Mouse (Mus musculus): Measurements from ENCODE around the gene Gm21974. TPM values are rescaled to one million over a fixed set of nuclear protein-coding genes. Genes with fewer than 3 reads are reported as not detected.
A peak's percentile ranks its signal among the peaks of the same experiment; 100 is the strongest.
"Not testable (repeated sequence)": the region's sequence is repeated elsewhere in the genome, so short reads cannot be mapped to it uniquely, and the experiment has no call there.

Gene Gm21974
- total RNA-seq, 2 experiments from 2014 or later: not detected

- ATAC-seq (replicated peaks; ENCODE audit: low FRiP score, low TSS enrichment, poor library complexity, severe bottlenecking): peak; percentile 37
Measured at GRCm38 (mm10) chr7:127840886-127841285, 54.4 kb downstream of the Gm21974 start.

DNA sequence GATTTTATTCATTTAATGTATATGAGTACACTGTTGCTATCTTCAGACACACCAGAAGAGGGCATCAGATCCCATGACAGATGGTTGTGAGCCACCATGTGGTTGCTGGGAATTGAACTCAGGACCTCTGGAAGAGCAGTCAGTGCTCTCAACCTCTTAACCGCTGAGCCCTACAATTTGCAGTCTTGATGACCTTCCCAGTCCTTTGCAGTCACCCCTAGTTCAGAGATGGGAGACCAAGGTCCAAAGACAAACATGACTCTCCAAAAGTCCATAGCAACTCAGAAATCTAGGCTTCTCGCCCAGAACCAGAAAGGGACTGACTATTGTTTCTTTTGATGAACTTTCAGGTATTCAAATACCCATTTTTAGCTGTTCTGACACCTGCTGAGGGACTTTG, 55.2 kb downstream of the Gm21974 start:
- ATAC-seq (replicated peaks; ENCODE audit: low FRiP score, low TSS enrichment, poor library complexity, severe bottlenecking): not testable (repeated sequence)

- ATAC-seq (replicated peaks; ENCODE audit: low FRiP score, low TSS enrichment, poor library complexity, severe bottlenecking): not testable (repeated sequence)
Measured at GRCm38 (mm10) chr7:127837878-127838277, 57.4 kb downstream of the Gm21974 start.

- no peak for ATAC-seq (replicated peaks; ENCODE audit: low FRiP score, low TSS enrichment, poor library complexity, severe bottlenecking)
Measured at GRCm38 (mm10) chr7:127837473-127837872, 57.8 kb downstream of the Gm21974 start.

Other genes with a start within 250 kb of the Gm21974 start
- gene Bcl7c, start 186.5 kb downstream of the Gm21974 start, total RNA-seq (2014; fragmentation: Nextera tagmentation): 84.1 and 94.3 TPM in 2 replicates
- gene Bcl7c, start 186.5 kb downstream of the Gm21974 start, total RNA-seq (2017): 51.3 and 61.0 TPM in 2 replicates
- 4.2 and 5.5 TPM in 2 replicates for gene Ctf1, start 182.7 kb downstream of the Gm21974 start, total RNA-seq (2014; fragmentation: Nextera tagmentation)
- gene Ctf1, start 182.7 kb downstream of the Gm21974 start, total RNA-seq (2017): 1.9 and 3.0 TPM in 2 replicates
- gene Ctf2, start 163.3 kb downstream of the Gm21974 start, total RNA-seq (2014; fragmentation: Nextera tagmentation): not detected in 2 replicates
- not detected in 2 replicates for gene Ctf2, start 163.3 kb downstream of the Gm21974 start, total RNA-seq (2017)
- 11.6 and 14.2 TPM in 2 replicates for gene Fbxl19, start 150.9 kb downstream of the Gm21974 start, total RNA-seq (2014; fragmentation: Nextera tagmentation)
- 12.2 and 12.5 TPM in 2 replicates for gene Fbxl19, start 150.9 kb downstream of the Gm21974 start, total RNA-seq (2017)
- 23.4 and 29.5 TPM in 2 replicates for gene Orai3, start 125.6 kb downstream of the Gm21974 start, total RNA-seq (2014; fragmentation: Nextera tagmentation)
- 21.0 and 22.9 TPM in 2 replicates for gene Orai3, start 125.6 kb downstream of the Gm21974 start, total RNA-seq (2017)
- gene Setd1a, start 118.8 kb downstream of the Gm21974 start, total RNA-seq (2014; fragmentation: Nextera tagmentation): 83.0 and 94.4 TPM in 2 replicates
- 10.6 and 19.5 TPM in 2 replicates for gene Setd1a, start 118.8 kb downstream of the Gm21974 start, total RNA-seq (2017)
- gene Gm49388, start 109.8 kb downstream of the Gm21974 start, total RNA-seq (2014; fragmentation: Nextera tagmentation): 1.0 TPM in 1 of 2 replicates, not detected in the other
- gene Gm49388, start 109.8 kb downstream of the Gm21974 start, total RNA-seq (2017): 0.85 TPM in 1 of 2 replicates, not detected in the other
- 38.9 and 56.1 TPM in 2 replicates for gene Hsd3b7, start 94.8 kb downstream of the Gm21974 start, total RNA-seq (2014; fragmentation: Nextera tagmentation)
- 16.8 and 60.3 TPM in 2 replicates for gene Hsd3b7, start 94.8 kb downstream of the Gm21974 start, total RNA-seq (2017)
- 67.0 and 84.7 TPM in 2 replicates for gene Stx4a, start 71.2 kb downstream of the Gm21974 start, total RNA-seq (2014; fragmentation: Nextera tagmentation)
- gene Stx4a, start 71.2 kb downstream of the Gm21974 start, total RNA-seq (2017): 31.5 and 44.7 TPM in 2 replicates
- gene Stx1b, start 70.9 kb downstream of the Gm21974 start, total RNA-seq (2014; fragmentation: Nextera tagmentation): 0.10 and 3.0 TPM in 2 replicates
- gene Stx1b, start 70.9 kb downstream of the Gm21974 start, total RNA-seq (2017): 0.19 and 4.3 TPM in 2 replicates
- 32.4 and 38.3 TPM in 2 replicates for gene Zfp646, start 19.2 kb downstream of the Gm21974 start, total RNA-seq (2014; fragmentation: Nextera tagmentation)
- 36.9 and 43.3 TPM in 2 replicates for gene Zfp646, start 19.2 kb downstream of the Gm21974 start, total RNA-seq (2017)
- gene Zfp668, start 18.6 kb downstream of the Gm21974 start, total RNA-seq (2014; fragmentation: Nextera tagmentation): 9.3 and 12.8 TPM in 2 replicates
- gene Zfp668, start 18.6 kb downstream of the Gm21974 start, total RNA-seq (2017): 2.3 and 2.8 TPM in 2 replicates
- gene Prss53, start 4.5 kb downstream of the Gm21974 start, total RNA-seq (2014; fragmentation: Nextera tagmentation): 0.81 TPM in 1 of 2 replicates, not detected in the other
- gene Prss53, start 4.5 kb downstream of the Gm21974 start, total RNA-seq (2017): not detected in 2 replicates
- gene Vkorc1, start 163 bp upstream of the Gm21974 start, total RNA-seq (2014; fragmentation: Nextera tagmentation): 54.1 and 72.8 TPM in 2 replicates
- 25.4 and 37.0 TPM in 2 replicates for gene Vkorc1, start 163 bp upstream of the Gm21974 start, total RNA-seq (2017)
- 76.8 and 85.0 TPM in 2 replicates for gene Bckdk, start 8.6 kb upstream of the Gm21974 start, total RNA-seq (2014; fragmentation: Nextera tagmentation)
- gene Bckdk, start 8.6 kb upstream of the Gm21974 start, total RNA-seq (2017): 32.4 and 62.8 TPM in 2 replicates
- 32.7 and 37.9 TPM in 2 replicates for gene Kat8, start 17.1 kb upstream of the Gm21974 start, total RNA-seq (2014; fragmentation: Nextera tagmentation)
- gene Kat8, start 17.1 kb upstream of the Gm21974 start, total RNA-seq (2017): 27.0 and 35.8 TPM in 2 replicates
- gene Prss8, start 34.6 kb upstream of the Gm21974 start, total RNA-seq (2014; fragmentation: Nextera tagmentation): not detected in 2 replicates
- gene Prss8, start 34.6 kb upstream of the Gm21974 start, total RNA-seq (2017): not detected in 2 replicates
- 2.8 and 9.8 TPM in 2 replicates for gene Prss36, start 51.3 kb upstream of the Gm21974 start, total RNA-seq (2014; fragmentation: Nextera tagmentation)
- 2.5 and 3.4 TPM in 2 replicates for gene Prss36, start 51.3 kb upstream of the Gm21974 start, total RNA-seq (2017)
- gene Fus, start 72.0 kb upstream of the Gm21974 start, total RNA-seq (2014; fragmentation: Nextera tagmentation): 315 and 387 TPM in 2 replicates
- gene Fus, start 72.0 kb upstream of the Gm21974 start, total RNA-seq (2017): 61.4 and 85.2 TPM in 2 replicates
- gene Pycard, start 98.4 kb upstream of the Gm21974 start, total RNA-seq (2014; fragmentation: Nextera tagmentation): 41.8 and 56.1 TPM in 2 replicates
- gene Pycard, start 98.4 kb upstream of the Gm21974 start, total RNA-seq (2017): 10.2 and 10.6 TPM in 2 replicates
- gene Trim72, start 108.5 kb upstream of the Gm21974 start, total RNA-seq (2014; fragmentation: Nextera tagmentation): not detected in 2 replicates
- 0.52 TPM in 1 of 2 replicates, not detected in the other for gene Trim72, start 108.5 kb upstream of the Gm21974 start, total RNA-seq (2017)
- gene Itgam, start 167.2 kb upstream of the Gm21974 start, total RNA-seq (2014; fragmentation: Nextera tagmentation): 3.2 TPM in 1 of 2 replicates, not detected in the other
- 0.95 and 2.3 TPM in 2 replicates for gene Itgam, start 167.2 kb upstream of the Gm21974 start, total RNA-seq (2017)
- gene Gm49368, start 167.2 kb upstream of the Gm21974 start, total RNA-seq (2014; fragmentation: Nextera tagmentation): not detected in 2 replicates
- gene Gm49368, start 167.2 kb upstream of the Gm21974 start, total RNA-seq (2017): not detected in 2 replicates
- gene Itgax, start 234.1 kb upstream of the Gm21974 start, total RNA-seq (2014; fragmentation: Nextera tagmentation): 0.92 TPM in 1 of 2 replicates, not detected in the other
- gene Itgax, start 234.1 kb upstream of the Gm21974 start, total RNA-seq (2017): 0.46 and 2.7 TPM in 2 replicates

Measured in megakaryocyte-erythroid progenitor cell, adult 5-6 weeks (primary cell).